Mouse (Mus musculus): Measurements from ENCODE around the gene Rab39.

Rab39 gene

DNA sequence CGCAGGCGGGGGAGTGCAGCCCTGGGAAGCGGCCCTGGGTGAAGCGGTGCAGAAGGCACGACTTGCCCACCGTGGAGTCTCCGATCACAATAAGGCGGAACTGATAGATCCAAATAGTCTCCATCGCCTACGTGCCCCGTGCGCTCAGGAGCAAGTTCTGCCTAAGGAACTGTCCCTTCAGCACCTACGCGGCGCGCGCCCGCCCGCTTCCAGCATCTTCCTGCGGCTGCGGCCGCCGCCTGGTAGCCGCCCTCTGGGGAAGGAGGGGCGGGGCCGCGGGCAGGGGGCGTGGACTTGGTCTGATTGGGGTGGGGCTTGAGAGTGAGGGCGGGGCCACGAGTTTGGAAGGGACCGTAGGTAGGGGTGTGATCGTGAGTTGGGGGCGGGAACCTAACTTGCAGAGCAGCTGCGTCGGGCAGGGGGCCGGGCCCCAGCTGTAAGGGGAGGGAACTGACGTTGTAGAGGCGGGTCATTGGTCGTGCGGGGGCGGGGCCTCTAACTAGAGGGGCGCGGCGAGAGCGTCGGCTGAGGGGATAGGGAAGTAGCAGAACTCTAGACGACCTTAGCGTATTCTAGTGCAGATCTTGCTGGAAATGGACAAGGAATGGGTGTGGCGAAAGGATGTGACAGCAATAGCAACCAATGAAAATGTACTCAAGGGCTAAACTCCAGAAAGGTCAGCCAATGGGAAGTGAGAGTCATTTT, at the start of gene Rab39:
Gene Rab39, minus strand, starts transcription at position 241 of the 705 bp plus-strand sequence.
- peak; percentile 69 for DNase-seq (ENCODE audit: low read depth)

DNA sequence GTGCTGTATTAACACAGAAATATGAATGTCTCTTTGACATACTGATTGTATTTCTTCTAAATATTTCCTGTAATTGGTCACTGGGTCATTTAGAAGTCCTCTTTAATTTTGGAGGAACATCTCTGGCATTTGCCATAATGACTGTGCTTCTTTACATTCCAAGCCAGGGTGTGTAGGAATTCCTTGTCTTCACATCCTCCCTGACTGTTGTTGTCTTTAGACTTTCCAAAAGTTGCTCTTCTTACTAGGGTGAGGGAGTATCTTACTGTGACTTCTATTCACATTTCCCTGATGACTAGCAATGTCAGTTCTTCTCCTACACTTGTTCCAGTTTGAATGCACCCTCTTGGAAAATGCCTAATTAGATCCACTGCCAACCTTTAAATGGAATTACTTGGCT, 48.8 kb upstream of the Rab39 start:
- no peak for DNase-seq (ENCODE audit: low read depth)

DNA sequence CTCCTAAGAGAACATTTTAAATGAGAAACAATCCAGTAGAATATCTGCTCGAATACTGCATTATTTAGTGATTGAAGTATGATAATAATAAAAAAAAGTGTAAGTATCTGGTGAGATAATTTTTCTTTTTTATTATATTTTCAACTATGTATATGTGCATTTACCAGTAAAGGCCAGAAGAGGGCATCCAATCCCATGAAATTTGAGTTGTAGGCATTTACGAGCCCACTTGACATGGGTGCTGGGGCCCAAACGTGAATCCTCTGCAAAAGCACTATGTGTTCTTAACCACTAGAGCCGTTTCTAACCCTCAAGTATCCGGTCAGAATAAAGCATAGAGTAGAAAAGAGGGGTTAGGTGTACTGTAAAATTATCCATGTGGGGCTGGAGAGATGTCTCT, 44.9 kb upstream of the Rab39 start:
- no peak for DNase-seq (ENCODE audit: low read depth)

DNA sequence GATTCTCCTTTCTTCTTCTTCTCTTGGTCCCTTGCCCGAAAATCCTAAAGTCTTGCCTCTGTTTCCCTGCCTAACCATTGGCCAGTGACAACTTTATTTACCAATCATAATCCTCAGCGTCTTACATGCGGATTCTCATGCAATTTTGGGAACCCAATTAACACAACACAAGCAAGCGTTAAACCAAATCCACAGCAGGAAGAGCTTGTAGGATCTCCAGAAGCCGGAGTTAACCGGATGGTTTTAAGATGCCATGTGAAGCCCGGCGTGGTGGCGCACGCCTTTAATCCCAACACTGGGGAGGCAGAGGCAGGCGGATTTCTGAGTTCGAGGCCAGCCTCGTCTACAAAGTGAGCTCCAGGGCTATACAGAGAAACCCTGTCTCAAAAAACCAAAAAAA, 44.4 kb upstream of the Rab39 start:
- DNase-seq (ENCODE audit: low read depth): no peak

DNA sequence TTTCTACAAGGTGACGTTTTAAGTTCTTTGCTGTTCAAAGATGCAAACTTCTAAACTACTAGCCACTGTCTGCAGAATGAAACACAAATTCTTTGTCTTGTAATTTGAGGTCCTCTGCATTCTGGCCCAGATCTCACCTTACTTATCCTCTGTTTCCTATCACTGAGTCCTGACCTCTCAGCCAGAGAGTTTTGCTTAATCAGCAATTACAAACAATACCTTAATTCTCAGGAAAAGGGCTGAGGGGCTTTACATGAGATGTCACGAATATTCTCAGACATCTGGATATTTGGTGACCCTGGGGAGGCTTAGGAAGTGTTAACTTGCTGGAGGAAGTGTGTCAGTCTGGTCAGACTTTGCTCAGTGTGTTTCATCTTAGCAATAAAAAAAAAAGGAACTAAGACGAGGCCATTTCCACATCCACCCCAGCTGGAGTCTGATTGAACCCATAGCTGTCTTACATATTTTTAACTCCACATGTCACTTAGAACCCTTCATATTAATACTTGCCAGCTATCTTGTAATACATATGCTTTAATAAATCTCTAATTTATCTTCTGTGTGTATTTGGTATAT, 34.9 kb upstream of the Rab39 start:
- DNase-seq (ENCODE audit: low read depth): no peak

DNA sequence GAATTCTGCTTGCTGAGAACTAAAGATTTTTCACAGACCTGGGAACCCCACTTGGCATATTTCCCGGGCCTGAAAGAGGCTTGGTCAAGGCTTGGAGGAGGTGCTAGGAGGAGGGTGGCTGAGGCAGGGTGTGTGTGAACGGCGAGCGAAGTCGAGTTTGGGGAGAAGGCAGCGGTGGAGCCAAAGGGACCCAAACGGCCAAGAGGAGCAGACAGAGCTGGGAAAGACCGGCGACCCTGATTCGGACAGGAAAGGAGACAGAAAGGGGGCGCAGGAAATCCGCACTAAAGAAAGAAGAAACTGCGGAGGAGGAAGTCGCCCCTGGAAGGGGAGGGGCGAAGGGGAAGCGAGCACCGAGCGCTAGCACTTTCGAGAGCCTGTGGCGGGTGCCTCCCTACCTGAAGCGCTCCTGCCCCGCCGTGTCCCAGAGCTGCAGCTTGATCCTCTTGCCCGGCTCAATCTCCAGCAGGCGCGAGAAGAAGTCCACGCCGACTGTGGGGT, 491 bp downstream of the Rab39 start:
- no peak for DNase-seq (ENCODE audit: low read depth)

DNA sequence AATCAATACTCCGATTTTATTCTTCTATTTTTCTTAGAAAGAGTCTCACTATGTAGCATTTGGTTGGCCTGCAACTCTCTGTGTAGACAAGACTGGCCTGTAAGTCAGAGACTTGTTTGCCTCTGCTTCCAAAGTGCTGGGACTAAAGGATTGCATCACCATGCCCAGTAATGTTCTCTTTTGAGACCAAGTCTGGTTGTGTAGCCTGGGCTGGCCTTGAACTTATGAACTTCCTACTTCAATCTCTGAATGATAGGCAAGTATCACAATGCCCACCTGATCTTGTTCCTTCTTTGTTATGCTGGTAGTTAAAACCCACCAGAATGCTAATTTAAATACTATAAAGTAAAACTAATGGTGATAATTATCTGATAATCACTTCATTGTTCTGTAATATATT, 3.0 kb downstream of the Rab39 start:
- DNase-seq (ENCODE audit: low read depth): no peak

DNA sequence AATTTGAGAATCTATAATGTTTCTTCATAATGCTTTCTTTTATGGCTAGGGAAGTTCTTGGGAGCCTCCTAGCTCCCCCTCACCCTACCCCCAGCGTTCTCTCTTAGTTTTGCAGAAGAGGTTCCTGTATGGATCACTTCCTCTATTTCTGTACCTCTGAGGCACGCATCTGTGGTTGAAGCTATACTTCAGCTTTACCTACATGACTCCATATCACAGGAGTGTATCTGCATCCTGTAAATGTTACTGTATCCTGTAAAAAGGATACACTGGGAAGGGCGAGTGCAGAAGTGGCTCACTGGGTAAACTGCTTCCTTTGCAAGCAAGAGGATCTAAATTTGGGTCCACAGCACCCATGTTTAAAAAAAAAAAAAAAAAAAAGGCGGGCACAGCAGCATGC, 5.5 kb downstream of the Rab39 start:
- no peak for DNase-seq (ENCODE audit: low read depth)

DNA sequence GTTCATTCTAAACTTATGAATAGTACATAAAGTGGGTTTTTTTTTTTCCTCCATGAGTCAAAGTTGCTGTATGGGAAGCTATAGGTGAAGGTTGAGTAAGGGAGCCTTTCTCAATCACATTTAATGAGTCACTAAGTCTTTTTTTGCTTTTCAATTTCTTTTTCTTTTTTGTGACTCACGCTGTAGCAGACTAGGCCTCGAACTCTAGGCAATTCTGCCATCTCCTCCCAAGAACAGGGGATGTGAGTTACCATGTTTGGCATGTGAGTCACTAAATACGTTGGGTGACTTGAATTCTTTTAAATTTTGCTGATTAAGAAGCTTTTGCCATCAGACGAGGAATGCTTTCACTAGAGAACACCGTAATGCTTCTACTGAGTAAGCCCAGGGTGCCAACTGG, 10.2 kb downstream of the Rab39 start:
- no peak for DNase-seq (ENCODE audit: low read depth)

DNA sequence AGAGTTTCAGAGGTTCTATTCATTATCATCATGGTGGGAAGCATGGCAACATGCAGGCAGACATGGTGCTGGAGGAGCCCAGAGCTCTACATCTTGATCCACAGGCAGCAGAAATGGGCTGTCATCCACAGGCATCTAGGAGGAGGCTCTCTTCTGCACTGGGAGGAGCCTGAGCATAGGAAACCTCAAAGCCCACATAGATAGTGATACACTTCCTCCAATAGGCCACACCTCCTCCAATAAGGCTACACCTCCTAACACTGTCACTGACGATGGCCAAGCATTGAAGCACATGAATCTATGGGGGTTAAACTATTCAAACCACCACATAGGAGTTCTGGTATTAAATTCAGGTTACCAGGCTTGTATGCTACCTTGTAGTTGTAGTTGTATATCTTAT, 12.3 kb downstream of the Rab39 start:
- no peak for DNase-seq (ENCODE audit: low read depth)

DNA sequence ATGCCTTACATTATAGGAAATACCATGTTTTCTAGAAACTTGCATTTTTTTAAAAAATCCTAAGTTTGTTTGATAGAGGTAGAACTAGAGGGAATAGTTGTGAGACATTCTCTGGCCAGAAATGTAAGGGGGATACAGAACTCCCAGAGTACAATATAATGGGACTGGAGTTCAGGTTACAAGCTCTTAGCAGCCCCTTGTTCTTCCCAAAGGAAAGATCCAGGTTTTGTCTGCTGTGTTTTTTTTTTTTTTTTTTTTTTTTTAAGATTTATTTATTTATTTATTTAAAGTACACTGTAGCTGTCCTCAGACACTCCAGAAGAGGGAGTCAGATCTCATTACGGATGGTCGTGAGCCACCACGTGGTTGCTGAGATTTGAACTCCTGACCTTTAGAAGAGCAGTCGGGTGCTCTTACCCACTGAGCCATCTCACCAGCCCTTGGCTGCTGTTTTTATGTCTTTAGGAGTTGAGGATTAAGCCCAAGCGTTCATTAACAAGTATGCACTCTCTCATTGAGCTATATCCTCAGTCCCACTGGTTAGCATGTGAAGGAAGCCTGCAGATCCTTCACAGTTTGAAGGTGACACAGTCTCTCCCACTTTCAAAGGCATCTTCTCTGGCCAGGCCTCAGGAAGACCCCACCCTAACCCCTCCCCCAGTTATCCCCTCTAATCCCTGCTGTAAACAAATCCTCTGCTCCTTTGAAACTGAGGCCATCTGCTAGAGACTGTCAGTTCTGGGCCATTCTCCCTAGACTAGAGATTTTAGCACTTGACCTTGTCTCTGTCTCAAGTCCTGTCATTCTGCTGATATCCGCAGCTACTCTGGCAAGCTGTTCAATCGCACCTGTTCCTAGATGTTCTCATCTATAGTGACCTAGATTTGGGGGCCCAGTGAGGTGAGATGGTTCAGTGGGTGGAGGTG, 14.0 kb downstream of the Rab39 start:
- DNase-seq (ENCODE audit: low read depth): no peak

DNA sequence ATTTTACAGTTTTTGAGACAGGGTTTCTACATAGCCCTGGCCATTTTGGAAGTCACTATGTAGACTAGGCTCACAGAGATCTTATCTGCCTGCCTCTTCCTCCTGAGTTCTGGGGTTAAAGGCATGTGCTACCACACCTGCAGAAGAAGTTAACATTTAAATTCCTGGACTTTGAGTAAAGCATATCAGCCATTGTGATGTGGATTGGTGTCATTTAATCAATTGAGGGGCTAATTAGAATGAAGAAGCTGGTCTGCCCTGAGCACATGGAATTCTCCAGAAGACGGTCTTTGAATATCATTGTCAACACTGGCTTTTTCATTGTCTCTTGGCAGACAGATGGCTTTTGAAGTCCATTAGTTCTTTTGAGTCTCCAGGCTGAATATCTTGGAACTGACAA, 25.2 kb downstream of the Rab39 start:
- DNase-seq (ENCODE audit: low read depth): no peak

DNA sequence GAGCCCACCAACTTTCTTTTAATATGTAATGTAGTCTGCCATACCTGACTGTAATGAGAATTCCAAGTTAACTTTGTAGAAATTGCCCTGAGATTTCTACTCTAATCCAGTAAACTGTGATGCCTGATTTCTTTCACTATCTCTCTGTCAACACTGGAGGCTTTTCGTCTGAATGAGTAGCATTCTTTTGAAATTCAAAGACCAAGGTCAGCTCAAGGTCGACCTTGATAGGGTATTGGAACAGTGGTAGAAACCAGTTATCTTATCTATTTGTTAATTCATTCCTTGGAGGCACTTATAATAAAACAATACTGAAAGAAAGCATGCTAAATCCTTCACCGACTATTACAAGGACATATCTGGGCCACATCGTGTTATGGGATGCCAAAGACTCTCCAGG, 29.1 kb downstream of the Rab39 start:
- DNase-seq (ENCODE audit: low read depth): no peak

DNA sequence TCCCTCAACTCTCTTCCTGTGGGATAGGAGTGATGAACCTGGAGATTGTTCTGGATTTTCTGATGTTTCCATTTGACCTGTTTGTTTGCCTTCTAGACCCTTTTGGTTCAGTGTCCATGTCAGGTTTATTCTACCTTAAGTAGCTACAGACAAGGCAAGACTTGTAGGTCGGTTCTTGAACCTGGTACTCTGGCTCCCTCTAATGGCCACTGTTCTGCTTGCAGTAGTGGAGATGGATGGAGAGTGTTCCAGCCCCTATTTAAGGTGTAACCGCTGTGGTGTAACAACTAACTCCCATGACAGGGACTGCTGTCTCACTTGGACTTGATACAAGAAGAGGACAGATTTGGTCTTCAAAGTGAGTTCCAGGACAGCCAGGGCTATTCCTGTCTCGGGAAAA, 32.5 kb downstream of the Rab39 start:
- peak; percentile 80 for DNase-seq (ENCODE audit: low read depth)

DNA sequence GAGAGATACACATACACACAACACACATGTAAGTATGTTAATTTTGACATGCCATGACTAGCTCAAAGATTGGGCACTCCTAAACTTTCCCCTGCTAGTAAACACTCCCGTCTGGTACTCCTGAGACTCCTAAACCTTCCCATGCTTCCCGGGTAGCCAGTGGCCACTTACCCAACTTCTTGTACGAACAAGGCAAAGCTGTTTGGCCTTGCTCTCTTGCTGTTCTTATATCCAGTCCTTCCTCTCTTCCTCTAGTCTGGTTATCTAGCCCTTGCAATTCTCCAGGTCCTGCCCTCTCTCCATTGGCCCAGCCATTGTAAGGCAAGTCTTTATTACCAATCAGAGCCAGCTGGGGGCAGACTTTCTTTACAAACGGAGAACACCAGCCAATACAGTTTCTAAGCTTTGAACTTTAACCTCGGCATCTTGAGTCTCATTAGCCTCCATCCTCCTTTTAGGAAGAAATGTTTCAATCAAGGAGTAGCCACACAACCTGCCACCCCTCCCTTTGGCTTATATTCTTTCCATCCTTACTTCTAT, 36.3 kb downstream of the Rab39 start, which contains the start of gene Cul5:
Gene Cul5, minus strand, starts transcription at position 335 of the 540 bp plus-strand sequence.
- peak; percentile 75 for DNase-seq (ENCODE audit: low read depth)

DNA sequence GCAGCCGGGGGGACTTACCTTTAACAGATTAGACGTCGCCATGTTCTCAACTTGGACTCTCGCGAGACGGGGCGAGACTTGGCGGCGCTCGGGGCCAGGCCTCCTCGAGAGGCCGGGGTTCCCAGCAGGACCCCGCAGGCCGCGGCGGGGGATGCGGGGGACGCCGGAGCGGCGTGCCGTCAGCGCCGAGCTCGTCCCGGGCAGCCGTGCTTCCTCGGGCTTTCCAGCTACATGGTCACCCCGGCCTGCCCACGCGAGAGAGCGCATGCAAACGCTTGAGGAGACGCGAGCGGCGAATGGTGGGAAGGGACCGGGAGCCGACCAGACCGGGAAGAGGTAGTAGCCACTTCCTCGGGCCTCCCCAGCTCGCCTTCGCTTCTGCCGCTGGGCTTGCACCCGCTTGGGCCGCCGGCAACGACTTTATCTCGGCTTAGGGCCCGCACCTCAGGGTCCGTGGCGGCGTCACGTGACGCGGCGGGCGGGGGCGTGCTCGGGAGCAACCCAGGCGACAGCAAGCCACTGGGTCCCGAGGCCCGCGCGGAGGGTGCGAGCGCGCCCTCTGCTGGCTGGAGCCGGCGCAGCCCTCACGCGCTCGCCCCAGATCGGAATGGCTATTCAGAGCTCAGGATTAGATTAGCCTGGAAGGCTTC, 38.9 kb downstream of the Rab39 start:
- peak; percentile 86 for DNase-seq (ENCODE audit: low read depth)

DNA sequence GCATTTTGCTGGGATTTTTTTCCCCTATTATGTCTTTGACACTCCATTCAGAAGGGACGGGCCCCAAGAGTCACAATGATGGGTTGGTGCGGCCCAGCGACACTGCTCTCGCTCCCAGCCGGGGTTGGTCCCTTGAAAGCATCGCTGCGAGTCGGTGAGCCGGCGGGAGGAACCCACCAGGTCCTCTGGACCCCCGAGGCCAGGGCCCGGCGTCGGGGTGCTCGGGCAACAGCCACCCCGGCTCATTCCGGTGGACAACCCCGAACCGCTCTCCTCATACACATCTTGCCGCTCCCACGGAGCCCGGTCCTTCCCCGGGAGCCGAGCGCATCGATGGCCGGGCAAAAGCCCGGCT, 39.4 kb downstream of the Rab39 start:
- DNase-seq (ENCODE audit: low read depth): no peak

DNA sequence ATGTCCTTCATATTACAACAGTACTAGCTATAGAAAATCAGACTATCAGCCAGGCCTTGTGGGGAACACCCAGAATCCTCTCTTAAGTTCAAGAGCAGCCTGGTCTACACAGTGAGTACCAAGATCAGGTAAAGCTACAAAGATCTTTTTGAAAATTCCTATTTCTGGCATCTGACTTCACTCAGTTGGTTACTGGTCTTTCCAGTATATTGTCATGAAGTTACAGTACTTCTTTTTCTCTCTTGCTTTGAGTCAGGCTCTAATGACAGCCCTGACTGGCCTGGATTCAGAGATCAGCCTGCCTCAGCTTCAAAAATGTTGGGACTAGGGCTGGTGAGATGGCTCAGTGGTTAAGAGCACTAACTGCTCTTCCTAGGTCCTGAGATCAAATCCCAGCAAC, 40.6 kb downstream of the Rab39 start:
- no peak for DNase-seq (ENCODE audit: low read depth)

DNA sequence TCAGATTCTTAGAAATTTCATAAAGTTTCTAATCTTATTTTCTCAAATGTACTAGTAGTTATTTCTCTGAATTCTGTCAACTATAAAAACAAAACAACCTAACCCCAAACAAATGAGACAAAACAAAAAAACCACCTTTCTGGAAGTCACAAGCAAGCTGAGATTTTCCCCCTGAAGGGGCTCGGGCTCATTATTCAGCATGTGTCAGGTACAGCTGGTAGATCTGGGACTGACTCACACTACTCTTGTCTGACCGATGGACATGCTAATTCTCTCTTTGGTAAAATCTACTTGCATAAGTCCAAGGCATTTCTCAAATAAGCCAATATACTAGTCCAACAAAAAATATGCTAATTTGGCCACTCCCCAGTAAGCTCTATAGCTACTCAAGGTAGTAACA, 41.2 kb downstream of the Rab39 start:
- no peak for DNase-seq (ENCODE audit: low read depth)

DNA sequence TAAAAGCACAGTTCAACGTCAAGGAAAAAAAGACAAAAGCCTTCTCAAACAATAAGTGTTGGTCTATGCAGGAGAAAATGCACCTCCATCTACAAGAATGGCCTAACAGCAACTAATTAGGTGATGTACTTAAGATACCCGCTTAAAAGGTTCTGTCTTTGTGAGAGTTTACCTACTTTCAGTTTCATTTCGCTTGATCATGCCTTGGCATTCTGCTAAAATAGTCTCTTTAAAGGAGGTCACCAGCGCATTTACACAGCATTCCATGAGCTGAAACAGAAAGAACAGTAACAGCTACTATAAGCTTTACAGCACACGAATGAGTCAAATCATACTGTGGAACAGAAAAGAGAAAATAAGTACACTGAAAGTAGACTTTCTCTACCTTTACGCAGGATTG, 71.2 kb downstream of the Rab39 start:
- no peak for DNase-seq (ENCODE audit: low read depth)

All from c-Kit-positive CD71-positive TER-119-negative erythroid progenitor cells, embryonic 14.5 days (primary cell).